Mouse (Mus musculus): ENCODE measurements at regions not wholly inside any gene's neighbourhood (a gene's known extent, or its start where the extent isn't known, plus 50 kb on each side); places are given as distances from the start of the nearest gene placed in this dataset.

GRCm38 (mm10) chr9:43600396-43600795, 143.4 kb upstream of the Nectin1 start:
- no peak for TF ChIP-seq POLR2A (IDR thresholded peaks at IDR 0.05; ENCODE audit: insufficient read depth, low read depth, low read length)
- no peak for TF ChIP-seq CTCF (IDR thresholded peaks at IDR 0.05; ENCODE audit: insufficient read depth, low read depth, low read length)
